Mouse (Mus musculus) midbrain, embryonic 15.5 days (tissue): ENCODE results near the gene Btbd35f18. TPM values are rescaled to one million over a fixed set of nuclear protein-coding genes. Genes with fewer than 3 reads are reported as not detected.
"Not testable (repeated sequence)": the region's sequence is repeated elsewhere in the genome, so short reads cannot be mapped to it uniquely, and the experiment has no call there.

Source experiments
- ATAC-seq: fragments of 200-750 bp; cut with Nextera tagmentation; replicated peaks from 2 replicates; pipeline ENCODE4 v1.8.0; 2017; ENCODE audit warnings: moderate TSS enrichment
- H3K27ac ChIP-seq: fragments of 300-500 bp; sonication (generic); 2 replicates; pipeline ENCODE4 v1.5.1; 2015; ENCODE audit warnings: mild to moderate bottlenecking, inconsistent platforms
- H3K27me3 ChIP-seq: fragments of 300-500 bp; sonication (generic); replicated peaks from 2 replicates; pipeline ENCODE4 v1.6.1; 2015; ENCODE audit warnings: inconsistent platforms
- H3K36me3 ChIP-seq: fragments of 300-500 bp; sonication (generic); replicated peaks from 2 replicates; pipeline ENCODE4 v1.6.1; 2015; ENCODE audit warnings: inconsistent platforms
- H3K4me1 ChIP-seq: fragments of 300-500 bp; sonication (generic); 2 replicates; pipeline ENCODE4 v1.6.1; 2015; ENCODE audit warnings: inconsistent platforms
- H3K4me2 ChIP-seq: fragments of 300-500 bp; sonication (generic); 2 replicates; pipeline ENCODE4 v1.6.1; 2015; ENCODE audit warnings: inconsistent platforms, mild to moderate bottlenecking, moderate library complexity
- H3K4me3 ChIP-seq: fragments of 300-500 bp; sonication (generic); 2 replicates; pipeline ENCODE4 v1.5.1; 2015; ENCODE audit warnings: mild to moderate bottlenecking, inconsistent platforms
- H3K9ac ChIP-seq: fragments of 300-500 bp; sonication (generic); 2 replicates; pipeline ENCODE4 v1.6.1; 2015; ENCODE audit warnings: mild to moderate bottlenecking, inconsistent platforms
- H3K9me3 ChIP-seq: fragments of 300-500 bp; sonication (generic); 2 replicates; pipeline ENCODE4 v1.6.1; 2016; ENCODE audit warnings: inconsistent platforms
- WGBS: fragments of 180-500 bp; shearing (Covaris S2); methylation state at CpG from one replicate; pipeline ENCODE4 v1.1.7; 2015; ENCODE audit warnings: mixed read lengths; 5-methylcytosine and 5-hydroxymethylcytosine counted together
- polyA plus RNA-seq: library from polyadenylated mRNA; unstranded; fragments of >200 nt; fragmentation: Nextera tagmentation; extraction: Ambion mirVana; gene quantifications from 2 replicates; pipeline ENCODE4 v1.2.1, GENCODE M21; 2015

Btbd35f18 gene
- polyA plus RNA-seq, result not detected in 2 replicates

DNA sequence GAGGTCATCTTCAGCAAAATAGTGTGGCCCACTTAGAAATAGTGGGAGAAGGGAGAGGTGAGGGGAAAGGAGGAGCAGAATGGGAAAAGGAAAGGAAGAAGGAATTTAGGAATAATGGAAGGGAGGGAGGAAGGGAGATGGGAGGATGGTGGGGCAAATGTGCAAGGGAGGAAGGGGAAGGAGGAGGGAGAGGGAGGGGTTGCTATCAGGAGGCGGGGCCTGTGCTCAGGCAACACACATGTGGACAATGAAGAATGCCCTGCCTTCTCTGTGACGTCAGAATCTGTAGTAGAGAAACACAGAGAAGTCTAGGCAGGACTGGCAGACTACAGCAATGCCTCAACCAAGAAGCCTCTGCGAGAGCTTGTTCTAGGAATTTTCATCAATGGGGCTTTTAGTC is at the start of gene Btbd35f18:
Gene Btbd35f18, plus strand, starts transcription at position 301 of the 400 bp plus-strand sequence.
- not testable (repeated sequence) for H3K4me3 ChIP-seq, H3K4me1 ChIP-seq, H3K36me3 ChIP-seq, H3K9me3 ChIP-seq, H3K4me2 ChIP-seq, H3K9ac ChIP-seq, H3K27ac ChIP-seq, ATAC-seq, H3K27me3 ChIP-seq
- no CpG with 5 or more reads among the region's 3 CpGs for WGBS

Other genes starting within 250 kb of the Btbd35f18 start
- not detected in 2 replicates for gene Btbd35f10, start 52.7 kb downstream of the Btbd35f18 start, polyA plus RNA-seq